Mouse (Mus musculus) forelimb bud, embryonic 11.5 days (tissue): ENCODE data around the gene Nbeal1.

Source experiments
- DNase-seq: peaks from one replicate; pipeline ENCODE4 v3.0.0-alpha.2; 2012; ENCODE audit warnings: low read depth, low spot score

Nbeal1 gene

DNA sequence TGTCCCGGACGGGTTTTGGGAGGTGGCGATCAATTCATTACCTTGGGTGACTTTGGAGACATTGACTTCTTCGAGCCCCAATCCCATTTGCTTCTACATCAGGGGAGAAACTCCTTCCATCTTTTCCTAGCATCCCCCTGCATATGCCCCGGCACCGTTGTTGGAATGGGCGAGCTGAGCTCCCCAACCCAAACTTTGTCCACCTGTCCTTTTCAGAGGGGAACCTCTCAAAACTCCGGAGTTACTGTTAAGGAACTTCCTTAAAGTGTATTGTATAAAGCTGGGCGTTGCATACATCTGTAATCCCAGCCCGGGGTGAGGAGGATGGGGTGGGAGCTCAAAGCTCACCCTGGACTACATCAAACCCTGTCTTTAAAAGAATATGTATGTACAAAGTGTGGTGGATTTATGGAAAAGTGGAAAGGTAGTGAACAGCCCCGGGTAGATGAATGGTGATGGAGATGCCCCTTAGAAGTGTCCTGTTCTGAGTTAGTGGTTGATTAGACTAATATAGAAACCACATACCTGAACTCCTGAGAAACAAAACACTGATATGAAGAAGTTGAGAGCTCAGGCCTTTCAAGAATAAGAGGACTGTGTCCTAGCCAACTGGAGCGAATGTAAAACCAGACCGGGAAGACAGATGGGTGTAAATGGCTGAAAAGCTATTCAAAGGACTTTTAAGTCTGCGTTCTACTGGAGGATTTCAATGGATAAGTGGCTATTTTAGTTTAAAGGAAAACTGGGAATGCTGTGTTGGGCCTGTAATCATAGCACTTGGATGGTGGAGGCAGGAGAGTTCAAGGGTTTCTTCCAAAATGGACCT is 163.4 kb downstream of the Nbeal1 start:
- DNase-seq, result no peak

DNA sequence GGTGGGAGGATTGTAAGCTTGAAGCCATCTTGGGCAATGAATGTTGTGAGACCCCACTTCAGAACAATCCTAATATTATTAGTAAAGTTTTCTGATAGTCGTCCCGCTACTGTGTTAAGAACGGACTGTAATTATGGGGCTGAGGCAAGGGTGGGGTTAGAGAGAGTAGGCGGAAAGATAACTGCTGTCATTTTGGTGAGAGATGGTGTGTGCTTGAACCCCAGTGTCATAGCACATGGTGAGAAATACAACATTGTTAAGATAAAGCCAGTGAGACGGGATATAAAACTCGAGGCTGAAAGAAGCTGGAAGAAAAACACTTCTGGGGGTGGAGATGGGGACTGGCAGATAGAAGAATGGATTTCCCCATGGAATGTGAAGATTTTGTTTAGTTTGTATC is 164.3 kb downstream of the Nbeal1 start:
- no peak for DNase-seq

GRCm38 (mm10) chr1:60345712-60346111 is 165.3 kb downstream of the Nbeal1 start:
- no peak for DNase-seq

DNA sequence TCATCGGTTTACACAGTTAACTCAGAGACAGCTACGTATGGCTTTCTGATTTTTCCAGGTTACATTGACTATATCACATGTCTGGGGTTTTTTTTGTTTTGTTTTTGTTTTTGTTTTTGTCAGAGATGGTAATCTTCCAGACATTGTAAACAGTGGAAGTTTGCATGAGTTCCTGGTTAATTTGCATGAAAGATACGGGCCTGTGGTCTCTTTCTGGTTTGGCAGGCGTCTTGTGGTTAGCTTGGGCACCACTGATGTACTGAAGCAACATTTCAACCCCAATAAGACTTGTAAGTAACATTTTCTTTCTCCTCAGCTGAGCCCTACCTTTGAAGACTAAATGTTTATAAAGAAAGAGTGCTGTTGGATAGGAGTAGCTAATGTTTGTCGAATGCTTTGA is 172.4 kb downstream of the Nbeal1 start:
- DNase-seq, result no peak

GRCm38 (mm10) chr1:60361626-60362025 is 181.2 kb downstream of the Nbeal1 start:
- no peak for DNase-seq

DNA sequence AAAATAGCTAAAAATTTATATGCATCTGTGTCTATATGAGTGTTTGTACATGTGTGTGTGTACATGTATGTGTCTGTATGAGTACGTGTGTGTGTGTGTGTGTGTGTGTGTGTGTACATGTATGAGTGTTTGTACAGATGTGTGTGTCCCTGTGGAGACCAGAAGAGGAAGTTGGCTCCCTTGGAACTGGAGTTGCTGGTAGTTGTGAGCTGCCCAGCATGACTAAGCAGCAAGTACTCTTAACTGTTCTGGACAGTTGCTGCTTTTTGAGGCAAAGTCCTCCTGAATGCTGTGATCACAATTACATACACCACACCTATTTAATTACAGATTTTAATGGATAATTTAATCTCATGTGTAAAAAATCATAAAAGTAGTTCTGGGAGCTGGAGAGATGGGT is 196.2 kb downstream of the Nbeal1 start:
- DNase-seq, result no peak

GRCm38 (mm10) chr1:60381910-60382309 is 201.5 kb downstream of the Nbeal1 start:
- DNase-seq, result no peak
